Mouse (Mus musculus) CH12.LX (cell line): ENCODE measurements around the gene Tmem189. TPM values are rescaled to one million over a fixed set of nuclear protein-coding genes. Genes with fewer than 3 reads are reported as not detected.

Experiments used
- DNase-seq: peaks from one replicate; pipeline ENCODE4 v3.0.0-alpha.2; 2013; ENCODE audit errors: extremely low read depth
- H3K27ac ChIP-seq: 2 replicates; pipeline ENCODE4 v1.5.1; 2012; ENCODE audit warnings: low read depth, mild to moderate bottlenecking, control low read depth, moderate library complexity; ENCODE audit not compliant: insufficient read depth
- H3K27me3 ChIP-seq: replicated peaks from 2 replicates; pipeline ENCODE3; 2012; ENCODE audit warnings: inconsistent platforms
- H3K36me3 ChIP-seq, 2 experiments: replicated peaks in 1 of 2; 2 replicates each; pipeline versions ENCODE3 to v1.6.1; 2012; ENCODE audit warnings: inconsistent platforms in 1 of 2, low read length in 1 of 2, mild to moderate bottlenecking in 1 of 2, mixed read lengths in 1 of 2, moderate library complexity in 1 of 2; ENCODE audit not compliant: control insufficient read depth in 1 of 2, insufficient read depth in 1 of 2
- H3K4me1 ChIP-seq, 2 experiments: 2 replicates each; pipeline ENCODE4 v1.6.1; 2012; ENCODE audit warnings: inconsistent platforms in 1 of 2, moderate library complexity in 1 of 2; ENCODE audit not compliant: insufficient read depth in 2 of 2, control insufficient read depth in 1 of 2
- H3K4me2 ChIP-seq: 2 replicates; pipeline ENCODE4 v1.6.1; 2012; ENCODE audit warnings: low read depth, mild to moderate bottlenecking, control low read depth; ENCODE audit not compliant: poor library complexity, insufficient read depth, severe bottlenecking
- H3K4me3 ChIP-seq, 3 experiments: fragments of 150-350 bp in 1 of 3; sonication (generic) in 1 of 3; replicated peaks in 1 of 3; 2 replicates each; pipeline versions ENCODE3 to v1.5.1; 2011 to 2012; ENCODE audit warnings: low read depth in 2 of 3, low read length in 2 of 3, mild to moderate bottlenecking in 2 of 3, moderate library complexity in 2 of 3, control low read depth in 1 of 3, improper control_type of control experiment in 1 of 3, inconsistent platforms in 1 of 3, mixed read lengths in 1 of 3; ENCODE audit not compliant: poor library complexity in 1 of 3
- H3K79me2 ChIP-seq: replicated peaks from 2 replicates; pipeline ENCODE4 v1.6.1; 2012; ENCODE audit warnings: mild to moderate bottlenecking, moderate library complexity; ENCODE audit not compliant: control insufficient read depth, poor library complexity, insufficient read depth, severe bottlenecking; ENCODE audit errors: extremely low read depth
- H3K9ac ChIP-seq: 2 replicates; pipeline ENCODE4 v1.6.1; 2012; ENCODE audit warnings: low read depth, mild to moderate bottlenecking, control low read depth, moderate library complexity; ENCODE audit not compliant: insufficient read depth
- H3K9me3 ChIP-seq: replicated peaks from 2 replicates; pipeline ENCODE3; 2012; ENCODE audit warnings: low read length, inconsistent platforms, mixed read lengths
- BHLHE40 ChIP-seq: IDR thresholded peaks from 2 replicates; pipeline ENCODE4 v1.6.1; 2011; ENCODE audit warnings: mild to moderate bottlenecking, low read depth, low read length, improper control_type of control experiment
- CHD1 ChIP-seq: IDR thresholded peaks from 2 replicates; pipeline ENCODE4 v1.6.1; 2012; ENCODE audit warnings: low read depth, low read length, improper control_type of control experiment, inconsistent platforms
- ELF1 ChIP-seq: IDR thresholded peaks from 2 replicates; pipeline ENCODE4 v1.6.1; 2014; ENCODE audit warnings: low read depth, mild to moderate bottlenecking, inconsistent platforms, low read length, improper control_type of control experiment
- GABPA ChIP-seq: IDR thresholded peaks from 2 replicates; pipeline ENCODE4 v1.6.1; 2012; ENCODE audit warnings: low read depth, low read length, improper control_type of control experiment, inconsistent platforms; ENCODE audit not compliant: insufficient replicate concordance
- KAT2A ChIP-seq: IDR thresholded peaks from 2 replicates; pipeline ENCODE4 v1.6.1; 2012; ENCODE audit warnings: low read length, improper control_type of control experiment, inconsistent platforms; ENCODE audit not compliant: insufficient replicate concordance
- MAX ChIP-seq: IDR thresholded peaks from 2 replicates; pipeline ENCODE4 v1.6.1; 2011; ENCODE audit warnings: low read length, improper control_type of control experiment
- MAZ ChIP-seq: IDR thresholded peaks from 2 replicates; pipeline ENCODE4 v1.6.1; 2012; ENCODE audit warnings: low read depth, mild to moderate bottlenecking, inconsistent platforms, low read length, improper control_type of control experiment, moderate library complexity
- MYC ChIP-seq: IDR thresholded peaks from 2 replicates; pipeline ENCODE4 v1.6.1; 2011; ENCODE audit warnings: low read depth, mild to moderate bottlenecking, improper control_type of control experiment, low read length
- NRF1 ChIP-seq: IDR thresholded peaks from 2 replicates; pipeline ENCODE4 v1.6.1; 2014; ENCODE audit warnings: low read depth, mild to moderate bottlenecking, inconsistent platforms, low read length, improper control_type of control experiment, moderate library complexity
- PAX5 ChIP-seq: IDR thresholded peaks from 2 replicates; pipeline ENCODE4 v1.6.1; 2012; ENCODE audit warnings: low read length, inconsistent platforms, mixed read lengths
- POLR2A ChIP-seq: IDR thresholded peaks from 2 replicates; pipeline ENCODE4 v1.6.1; 2011; ENCODE audit warnings: low read depth, mild to moderate bottlenecking, improper control_type of control experiment, low read length
- SIN3A ChIP-seq: IDR thresholded peaks from 2 replicates; pipeline ENCODE4 v1.6.1; 2012; ENCODE audit warnings: low read length, improper control_type of control experiment, inconsistent platforms
- TBP ChIP-seq: conservative IDR thresholded peaks from 2 replicates; pipeline ENCODE4 v1.6.1; 2011; ENCODE audit warnings: low read depth, low read length, improper control_type of control experiment
- TCF12 ChIP-seq: IDR thresholded peaks from 2 replicates; pipeline ENCODE4 v1.6.1; 2014; ENCODE audit warnings: low read depth, mild to moderate bottlenecking, inconsistent platforms, low read length, improper control_type of control experiment
- ZKSCAN1 ChIP-seq: IDR thresholded peaks from 2 replicates; pipeline ENCODE4 v1.6.1; 2012; ENCODE audit warnings: low read depth, inconsistent platforms, low read length, improper control_type of control experiment, borderline replicate concordance
- dilution Hi-C: fragments of 300-500 bp; cut with MboI; formaldehyde crosslinking; loops from 2 replicates; pipeline ENCODE4 v1.14.3; 2020; ENCODE audit warnings: low sequenced_read_pairs; ENCODE audit not compliant: extremely low pct_unique_long_range_greater_than_20kb, extremely low pct_ligation_motif_present
- in situ Hi-C: fragments of 300-500 bp; cut with MboI; formaldehyde crosslinking; loops from 3 replicates; pipeline ENCODE4 v1.14.3; 2019; ENCODE audit warnings: low sequenced_read_pairs, low pct_ligation_motif_present, low pct_unique_long_range_greater_than_20kb, mixed read lengths
- polyA plus RNA-seq: library from polyadenylated mRNA; unstranded; fragments of >175 nt; gene quantifications from 2 replicates; pipeline ENCODE4 v1.2.1, GENCODE M21; 2012; ENCODE audit warnings: low read depth; ENCODE audit not compliant: insufficient read length
- total RNA-seq, 2 experiments: library from RNA; depleted of rRNA; stranded (reverse); fragments of 300-350 nt in 1 of 2; fragments of >200 nt in 1 of 2; gene quantifications; 2 replicates each; pipeline ENCODE4 v1.2.3; 2012 to 2014

Tmem189 gene
- total and polyA plus RNA-seq, 3 experiments: 27.9 to 30.9 (median 29.5) TPM

GRCm38 (mm10) chr2:167671101-167671633, 18.5 kb downstream of the Tmem189 start:
- no peak overlapping the region for H3K4me2 ChIP-seq
- TF ChIP-seq NRF1: no peak
- no peak for TF ChIP-seq ELF1
- H3K27me3 ChIP-seq: peaks cover 46% of the 10 kb centered on the region
- H3K9ac ChIP-seq: no peak overlapping the region
- no peak for DNase-seq
- H3K9me3 ChIP-seq: peaks cover 11% of the 10 kb centered on the region
- H3K79me2 ChIP-seq: no peaks in the 10 kb centered on the region
- H3K27ac ChIP-seq: no peak overlapping the region
- in situ Hi-C loops: no loop called here
- no peaks in the 10 kb centered on the region for H3K36me3 ChIP-seq
- H3K4me3 ChIP-seq: no peak overlapping the region
- dilution Hi-C loops: no loop called here
- H3K4me1 ChIP-seq: peaks cover 7 to 19% of the 10 kb centered on the region in 2 experiments

GRCm38 (mm10) chr2:167669398-167669797, 20.2 kb downstream of the Tmem189 start:
- DNase-seq: no peak
- no peak overlapping the region for H3K4me2 ChIP-seq
- in situ Hi-C loops (no loop called here), dilution Hi-C loops (no loop called here)
- TF ChIP-seq MAZ: no peak
- no peak for TF ChIP-seq MAX
- no peak for TF ChIP-seq ZKSCAN1
- TF ChIP-seq PAX5: no peak
- TF ChIP-seq BHLHE40: no peak
- no peak for TF ChIP-seq POLR2A
- TF ChIP-seq KAT2A: no peak
- TF ChIP-seq TBP: no peak
- no peak for TF ChIP-seq MYC
- TF ChIP-seq CHD1: no peak
- no peak for TF ChIP-seq GABPA
- TF ChIP-seq SIN3A: no peak
- no peaks in the 10 kb centered on the region for H3K36me3 ChIP-seq
- peaks cover 51% of the 10 kb centered on the region for H3K27me3 ChIP-seq
- no peak overlapping the region for H3K27ac ChIP-seq
- H3K9ac ChIP-seq: no peak overlapping the region
- no peak overlapping the region for H3K4me3 ChIP-seq
- H3K9me3 ChIP-seq: peaks cover 14% of the 10 kb centered on the region
- no peaks in the 10 kb centered on the region for H3K79me2 ChIP-seq
- H3K4me1 ChIP-seq: peaks cover 7 to 19% of the 10 kb centered on the region in 2 experiments

DNA sequence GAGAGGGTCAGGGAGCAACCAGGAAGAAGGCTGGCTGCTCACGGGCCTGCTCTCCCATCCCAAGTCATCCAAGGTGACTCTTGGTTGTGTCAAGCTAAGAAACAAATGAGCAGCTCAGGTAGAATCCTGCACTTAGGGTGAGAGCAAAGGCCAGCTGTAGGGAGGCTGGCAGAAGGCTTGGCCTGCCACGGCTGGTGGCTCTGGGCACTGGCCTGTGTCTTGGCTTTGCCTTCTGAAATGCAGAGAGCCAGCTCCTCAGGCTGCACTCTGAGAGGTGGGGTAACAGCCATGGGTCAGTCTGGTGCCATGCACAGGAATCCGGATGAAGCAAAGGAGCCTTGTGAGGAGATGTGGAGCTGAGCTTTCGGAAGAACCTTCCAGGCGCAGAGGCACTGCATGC, 21.2 kb downstream of the Tmem189 start:
- dilution Hi-C loops (no loop called here), in situ Hi-C loops (no loop called here)
- H3K9me3 ChIP-seq: peaks cover 6% of the 10 kb centered on the region

More for the DNA sequence above, 21.2 kb downstream of the Tmem189 start:
- Histone ChIP-seq H3K4me1 (peaks cover 7 to 19% of the 10 kb centered on the region in 2 experiments), H3K4me3 (no peak overlapping the region), H3K9ac (no peak overlapping the region), H3K36me3 (no peaks in the 10 kb centered on the region)
- no peak for DNase-seq
- TF ChIP-seq NRF1 (no peak), TCF12 (no peak)
- TF ChIP-seq, all 38 proteins: peak for 0
- Histone ChIP-seq H3K27me3 (peaks cover 46% of the 10 kb centered on the region), H3K27ac (no peak overlapping the region), H3K4me2 (no peak overlapping the region), H3K79me2 (no peaks in the 10 kb centered on the region)
